Mouse (Mus musculus) forebrain, embryonic 14.5 days (tissue): ENCODE measurements at regions not wholly inside any gene's neighbourhood (a gene's known extent, or its start where the extent isn't known, plus 50 kb on each side); places are given as distances from the start of the nearest gene placed in this dataset.

Experiments used
- ATAC-seq: fragments of 200-750 bp; cut with Nextera tagmentation; 2 replicates; pipeline ENCODE4 v1.8.0; 2017; ENCODE audit warnings: mild to moderate bottlenecking, moderate library complexity
- DNase-seq: peaks from one replicate; pipeline ENCODE4 v3.0.0-alpha.2; 2015; ENCODE audit warnings: low spot score
- H3K27ac ChIP-seq: fragments of 300-500 bp; sonication (generic); 2 replicates; pipeline ENCODE4 v1.5.1; 2014; ENCODE audit warnings: low read depth, mild to moderate bottlenecking, control low read depth, low read length, moderate library complexity
- H3K27me3 ChIP-seq: fragments of 300-500 bp; sonication (generic); replicated peaks from 2 replicates; pipeline ENCODE4 v1.6.1; 2014; ENCODE audit warnings: low read length, control low read depth, mixed read lengths; ENCODE audit not compliant: control insufficient read depth, insufficient read depth
- H3K36me3 ChIP-seq: fragments of 300-500 bp; sonication (generic); 2 replicates; pipeline ENCODE4 v1.6.1; 2014; ENCODE audit warnings: low read length, control low read depth; ENCODE audit not compliant: control insufficient read depth, insufficient read depth
- H3K4me1 ChIP-seq: fragments of 300-500 bp; sonication (generic); 2 replicates; pipeline ENCODE4 v1.6.1; 2014; ENCODE audit warnings: antibody characterized with exemption, low read length, control low read depth; ENCODE audit not compliant: control insufficient read depth, insufficient read depth
- H3K4me2 ChIP-seq: fragments of 300-500 bp; sonication (generic); 2 replicates; pipeline ENCODE4 v1.6.1; 2014; ENCODE audit warnings: mild to moderate bottlenecking, control low read depth, low read length
- H3K4me3 ChIP-seq: fragments of 300-500 bp; sonication (generic); 2 replicates; pipeline ENCODE4 v1.5.1; 2014; ENCODE audit warnings: low read depth, low read length, control low read depth
- H3K9ac ChIP-seq: fragments of 300-500 bp; sonication (generic); 2 replicates; pipeline ENCODE4 v1.6.1; 2014; ENCODE audit warnings: mild to moderate bottlenecking, low read length, control low read depth, moderate library complexity
- H3K9me3 ChIP-seq: fragments of 300-500 bp; sonication (generic); replicated peaks from 2 replicates; pipeline ENCODE4 v1.6.1; 2016; ENCODE audit warnings: low read length, control low read depth, mixed read lengths; ENCODE audit not compliant: control insufficient read depth
- WGBS: fragments of 180-500 bp; shearing (Covaris S2); extraction: QIAGEN DNeasy Blood & Tissue Kit; methylation state at CpG from one replicate; pipeline ENCODE4 v1.1.7; 2014; 5-methylcytosine and 5-hydroxymethylcytosine counted together

DNA sequence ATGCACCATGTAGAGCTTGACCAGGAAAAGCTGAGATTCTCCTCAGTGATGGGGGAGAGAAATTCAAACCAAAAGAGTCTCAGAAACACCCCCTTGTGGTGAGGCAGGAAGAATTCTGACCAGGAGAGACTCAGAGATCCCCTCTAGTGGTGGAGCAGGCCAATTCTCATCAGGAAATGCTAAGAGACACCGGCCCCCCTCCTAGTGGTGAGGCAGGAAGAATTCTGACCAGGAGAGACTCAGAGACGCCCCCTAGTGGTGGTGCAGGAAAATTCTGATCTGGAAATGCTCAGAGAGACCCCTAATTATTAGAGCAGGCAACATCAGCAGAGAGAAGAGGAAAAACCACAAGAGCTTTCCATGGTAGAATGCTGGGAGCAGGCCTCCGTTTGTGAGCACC, 303.4 kb downstream of the Dcdc2c start:
- Histone ChIP-seq H3K4me2 (no peak overlapping the region), H3K36me3 (no peaks in the 10 kb centered on the region), H3K9ac (no peak overlapping the region), H3K27me3 (no peaks in the 10 kb centered on the region), H3K27ac (no peak overlapping the region), H3K9me3 (no peaks in the 10 kb centered on the region), H3K4me1 (no peaks in the 10 kb centered on the region), H3K4me3 (no peak overlapping the region)
- WGBS = 64% methylated on average over 3 of the region's 3 CpGs
- ATAC-seq (no peak), DNase-seq (no peak)

DNA sequence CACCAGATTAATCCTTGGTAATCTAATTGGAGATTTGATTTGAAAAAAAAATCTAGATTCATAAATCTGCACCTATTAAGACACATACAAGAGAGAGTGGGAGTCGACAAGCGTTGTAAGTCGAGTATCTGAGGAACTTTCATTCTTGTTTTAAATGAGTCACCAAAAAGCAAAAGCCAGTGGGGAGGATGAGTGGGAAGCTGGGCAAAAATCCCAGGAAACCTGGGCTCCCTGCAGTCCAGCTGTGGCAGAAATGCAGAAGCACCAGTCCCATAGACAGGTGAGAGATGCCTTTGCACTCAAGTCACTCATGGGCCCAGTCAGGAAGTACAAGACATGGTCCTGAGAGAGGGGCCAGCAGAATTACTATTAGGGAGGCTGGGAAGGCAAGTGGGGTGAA, 303.9 kb downstream of the Dcdc2c start:
- 94% methylated on average over 3 of the region's 3 CpGs for WGBS
- Histone ChIP-seq H3K27ac (no peak overlapping the region), H3K36me3 (no peaks in the 10 kb centered on the region), H3K4me3 (no peak overlapping the region), H3K4me2 (no peak overlapping the region), H3K4me1 (no peaks in the 10 kb centered on the region), H3K9ac (no peak overlapping the region), H3K27me3 (no peaks in the 10 kb centered on the region), H3K9me3 (no peaks in the 10 kb centered on the region)
- ATAC-seq = no peak
- no peak for DNase-seq

DNA sequence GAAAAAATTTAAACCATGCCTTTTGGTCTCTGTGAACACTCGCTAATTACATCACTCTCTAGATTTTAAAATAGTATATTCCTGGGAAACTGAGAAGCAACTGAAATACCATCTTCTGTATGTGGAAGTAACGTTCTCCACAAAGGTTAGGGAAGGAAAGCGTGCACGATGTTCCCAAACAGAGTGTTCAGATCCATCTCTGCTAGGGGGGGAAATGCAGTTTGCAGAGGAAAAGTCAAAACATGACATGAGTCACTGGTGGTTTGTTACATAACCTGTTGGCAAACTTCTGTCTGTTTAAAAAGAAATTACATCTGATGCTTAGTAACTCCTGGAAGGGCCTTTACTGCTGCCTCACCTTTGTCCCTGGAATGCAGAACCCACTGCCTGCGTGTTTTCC, 314.2 kb downstream of the Dcdc2c start:
- no peak overlapping the region for H3K4me3 ChIP-seq
- DNase-seq (no peak), ATAC-seq (no peak)
- no peak overlapping the region for H3K9ac ChIP-seq
- H3K4me1 ChIP-seq = no peaks in the 10 kb centered on the region
- 86% methylated on average over 5 of the region's 5 CpGs for WGBS
- no peak overlapping the region for H3K4me2 ChIP-seq
- no peaks in the 10 kb centered on the region for H3K36me3 ChIP-seq
- H3K27ac ChIP-seq = no peak overlapping the region
- no peaks in the 10 kb centered on the region for H3K9me3 ChIP-seq
- H3K27me3 ChIP-seq = no peaks in the 10 kb centered on the region

GRCm38 (mm10) chr12:28237041-28237440, 315.2 kb downstream of the Dcdc2c start:
- H3K4me1 ChIP-seq = no peaks in the 10 kb centered on the region
- DNase-seq (no peak), ATAC-seq (no peak)
- no peaks in the 10 kb centered on the region for H3K27me3 ChIP-seq
- H3K36me3 ChIP-seq = no peaks in the 10 kb centered on the region
- H3K4me2 ChIP-seq = no peak overlapping the region
- no peak overlapping the region for H3K9ac ChIP-seq
- H3K4me3 ChIP-seq = no peak overlapping the region
- H3K9me3 ChIP-seq = no peaks in the 10 kb centered on the region
- 59% methylated on average over 4 of the region's 4 CpGs for WGBS
- no peak overlapping the region for H3K27ac ChIP-seq

DNA sequence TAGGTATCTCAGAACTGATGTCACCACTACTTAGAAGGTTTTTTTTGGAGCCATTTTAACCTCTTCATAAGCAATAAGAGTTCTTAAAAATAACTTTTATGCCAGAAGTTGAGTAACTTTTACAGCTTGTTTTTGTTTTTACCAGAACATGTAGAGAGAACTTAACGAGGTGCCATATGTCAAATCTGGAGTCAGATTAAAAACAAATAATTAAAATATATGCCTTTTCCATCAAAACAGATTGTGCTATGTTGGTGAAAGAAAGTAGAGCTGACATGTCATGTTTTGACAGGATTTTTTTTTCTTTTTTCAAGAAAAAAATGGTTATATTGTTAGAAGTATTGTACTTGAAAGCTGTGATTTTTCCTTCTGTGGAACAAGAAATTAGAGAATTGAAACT, 349.4 kb downstream of the Dcdc2c start:
- DNase-seq = peak; percentile 67
- no peaks in the 10 kb centered on the region for H3K4me1 ChIP-seq
- no peak overlapping the region for H3K9ac ChIP-seq
- 61% methylated on average over 1 of the region's 1 CpGs for WGBS
- no peaks in the 10 kb centered on the region for H3K27me3 ChIP-seq
- H3K36me3 ChIP-seq = no peaks in the 10 kb centered on the region
- no peak overlapping the region for H3K4me3 ChIP-seq
- H3K27ac ChIP-seq = no peak overlapping the region
- H3K9me3 ChIP-seq = no peaks in the 10 kb centered on the region
- no peak for ATAC-seq
- no peak overlapping the region for H3K4me2 ChIP-seq

DNA sequence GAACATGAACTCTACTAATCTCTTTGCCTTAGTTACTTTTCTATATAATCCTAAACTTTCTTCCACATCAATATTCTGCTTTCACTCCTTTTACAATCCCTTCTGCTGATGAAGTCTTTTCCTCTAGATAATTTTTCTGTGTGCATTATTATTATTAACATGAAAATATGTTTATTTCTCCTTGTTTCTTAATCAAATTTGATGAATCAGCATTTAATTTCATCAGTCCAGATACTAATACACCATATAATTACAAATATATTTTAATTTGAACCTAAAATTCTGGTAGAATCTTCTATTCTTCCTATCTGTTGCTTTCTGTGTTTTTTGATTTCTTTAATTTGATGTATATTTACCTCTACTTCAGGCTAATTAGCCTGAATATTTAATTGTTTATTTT, 365.5 kb downstream of the Dcdc2c start:
- no peaks in the 10 kb centered on the region for H3K27me3 ChIP-seq
- ATAC-seq = no peak

DNA sequence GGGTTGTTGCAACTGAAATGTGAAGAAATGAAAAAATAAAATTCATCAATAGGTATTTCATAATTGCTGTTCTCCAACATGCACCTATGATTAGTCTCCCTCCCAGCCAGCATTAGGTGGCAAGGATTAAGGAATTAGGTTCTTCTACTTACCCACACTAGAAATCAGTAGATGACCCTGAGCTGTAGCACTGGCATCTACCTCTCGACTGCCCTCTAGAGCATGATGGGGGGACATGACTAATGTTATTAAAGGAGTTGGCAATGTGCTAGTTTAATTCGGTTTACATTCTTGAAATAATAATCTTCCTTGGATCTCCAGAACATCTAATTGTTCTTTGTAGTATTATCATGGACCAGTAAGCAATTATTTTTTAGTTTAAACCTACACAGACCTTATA, 370.9 kb downstream of the Dcdc2c start:
- H3K9me3 ChIP-seq = no peaks in the 10 kb centered on the region
- 68% methylated on average over 2 of the region's 2 CpGs for WGBS
- no peak overlapping the region for H3K9ac ChIP-seq
- H3K27ac ChIP-seq = no peak overlapping the region
- H3K4me2 ChIP-seq = no peak overlapping the region
- H3K27me3 ChIP-seq = no peaks in the 10 kb centered on the region
- no peaks in the 10 kb centered on the region for H3K36me3 ChIP-seq
- no peak for ATAC-seq
- H3K4me1 ChIP-seq = no peaks in the 10 kb centered on the region
- no peak overlapping the region for H3K4me3 ChIP-seq
- no peak for DNase-seq

More for the DNA sequence above, 365.5 kb downstream of the Dcdc2c start:
- H3K4me2 ChIP-seq = no peak overlapping the region
- no peaks in the 10 kb centered on the region for H3K4me1 ChIP-seq
- H3K36me3 ChIP-seq = no peaks in the 10 kb centered on the region
- no peak overlapping the region for H3K27ac ChIP-seq
- no peak overlapping the region for H3K9ac ChIP-seq
- peaks cover 7% of the 10 kb centered on the region; the same call in 1 of the 2 replicates for H3K9me3 ChIP-seq
- DNase-seq = no peak
- no peak overlapping the region for H3K4me3 ChIP-seq

- no peak overlapping the region for H3K27ac ChIP-seq
- WGBS = 75% methylated on average over 3 of the region's 3 CpGs
- H3K9ac ChIP-seq = no peak overlapping the region
- no peaks in the 10 kb centered on the region for H3K9me3 ChIP-seq
- H3K4me1 ChIP-seq = no peaks in the 10 kb centered on the region
- ATAC-seq = no peak
- no peaks in the 10 kb centered on the region for H3K36me3 ChIP-seq
- DNase-seq = no peak
- no peak overlapping the region for H3K4me2 ChIP-seq
- no peaks in the 10 kb centered on the region for H3K27me3 ChIP-seq
- H3K4me3 ChIP-seq = no peak overlapping the region
Measured at GRCm38 (mm10) chr12:28176016-28176415, 376.2 kb downstream of the Dcdc2c start.

GRCm38 (mm10) chr12:28174078-28174477, 378.1 kb downstream of the Dcdc2c start:
- no peak overlapping the region for H3K4me3 ChIP-seq
- H3K27me3 ChIP-seq = no peaks in the 10 kb centered on the region
- no peaks in the 10 kb centered on the region for H3K9me3 ChIP-seq
- no peak for DNase-seq
- no peaks in the 10 kb centered on the region for H3K4me1 ChIP-seq
- no peak overlapping the region for H3K4me2 ChIP-seq
- ATAC-seq = no peak
- H3K27ac ChIP-seq = no peak overlapping the region
- no peak overlapping the region for H3K9ac ChIP-seq
- no peaks in the 10 kb centered on the region for H3K36me3 ChIP-seq

GRCm38 (mm10) chr12:28158786-28159185, 393.4 kb downstream of the Dcdc2c start:
- WGBS = 75% methylated on average over 1 of the region's 1 CpGs
- Histone ChIP-seq H3K27me3 (no peaks in the 10 kb centered on the region), H3K9me3 (no peaks in the 10 kb centered on the region), H3K9ac (no peak overlapping the region), H3K4me2 (no peak overlapping the region), H3K36me3 (no peaks in the 10 kb centered on the region), H3K4me3 (no peak overlapping the region), H3K27ac (no peak overlapping the region), H3K4me1 (no peaks in the 10 kb centered on the region)
- ATAC-seq = no peak
- DNase-seq = no peak
